Mouse (Mus musculus): Measurements from ENCODE around the gene Usp36. TPM values are rescaled to one million over a fixed set of nuclear protein-coding genes. Genes with fewer than 3 reads are reported as not detected.

Usp36 gene
- polyA plus RNA-seq, 1 experiment from 2014 or later = 20.8 TPM

DNA sequence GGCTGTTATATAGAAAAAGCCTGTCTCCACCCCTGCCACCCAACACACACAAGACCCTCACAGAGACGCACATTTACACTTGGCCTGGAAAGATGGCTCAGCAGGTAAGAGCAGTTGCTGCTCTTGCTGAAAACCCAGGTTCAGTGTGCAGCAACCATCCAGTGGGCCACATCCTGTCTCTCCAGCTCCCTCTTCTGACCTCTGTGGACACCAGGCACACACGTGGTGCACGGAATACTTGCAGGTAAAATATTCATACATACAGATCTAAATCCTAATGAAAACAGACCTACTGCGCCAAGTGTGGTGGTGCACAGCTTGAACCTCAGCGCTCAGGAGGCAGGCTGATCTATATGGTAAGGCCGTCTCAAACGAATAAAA is 23.4 kb downstream of the Usp36 start:
- no peaks in the 10 kb centered on the region for H3K4me1 ChIP-seq (replicated peaks; ENCODE audit: control insufficient read depth, insufficient read depth, low read length)
- no peaks in the 10 kb centered on the region for H3K27me3 ChIP-seq (replicated peaks; ENCODE audit: control insufficient read depth, insufficient read depth, low read length)
- H3K9ac ChIP-seq (ENCODE audit: low read depth, low read length) = no peak overlapping the region
- no peak overlapping the region for H3K4me3 ChIP-seq (ENCODE audit: low read depth, low read length)
- WGBS = 92% methylated on average over 7 of the region's 7 CpGs
- no peak for ATAC-seq (replicated peaks; ENCODE audit: low FRiP score)
- no peak for DNase-seq (ENCODE audit: low spot score)
- H3K27ac ChIP-seq (ENCODE audit: low read depth, low read length) = no peak overlapping the region
- no peak overlapping the region for H3K4me2 ChIP-seq
- H3K36me3 ChIP-seq (ENCODE audit: control insufficient read depth, insufficient read depth, low read length) = peaks cover 71% of the 10 kb centered on the region
- H3K9me3 ChIP-seq (ENCODE audit: control insufficient read depth, low read length) = no peaks in the 10 kb centered on the region

DNA sequence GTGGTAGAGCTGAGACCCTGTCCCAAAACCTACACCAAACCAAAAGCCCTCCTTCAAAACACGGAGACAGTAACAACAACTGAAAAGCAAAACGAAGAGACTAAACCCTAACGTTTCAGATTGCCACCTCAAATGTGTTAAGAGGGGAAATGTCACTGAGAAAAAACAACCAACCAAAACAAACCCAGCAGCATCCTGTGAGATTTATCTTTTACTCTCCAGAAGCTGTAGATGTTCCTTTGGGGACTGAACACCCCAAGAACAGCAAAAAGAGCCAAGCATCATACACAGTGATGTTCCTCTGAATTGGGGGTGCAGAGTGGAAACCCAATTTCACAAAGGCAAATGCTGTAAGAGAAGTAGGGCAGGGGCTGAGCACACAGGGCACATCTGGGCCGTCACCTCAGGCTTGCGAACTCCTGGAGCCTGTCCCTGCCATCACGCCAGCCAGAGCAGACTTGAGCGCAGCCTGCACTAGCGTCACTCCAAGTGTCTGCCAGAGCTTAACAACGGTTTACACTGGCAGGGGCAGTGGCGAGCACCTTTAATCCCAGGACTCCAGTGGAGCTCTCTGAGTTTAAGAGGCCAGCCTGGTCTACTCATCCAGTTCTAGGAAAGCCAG is 23.9 kb downstream of the Usp36 start:
- Histone ChIP-seq H3K36me3 (ENCODE audit: control insufficient read depth, insufficient read depth, low read length) (peaks cover 73% of the 10 kb centered on the region), H3K4me3 (ENCODE audit: low read depth, low read length) (no peak overlapping the region), H3K9ac (ENCODE audit: low read depth, low read length) (no peak overlapping the region), H3K4me1 (replicated peaks; ENCODE audit: control insufficient read depth, insufficient read depth, low read length) (no peaks in the 10 kb centered on the region), H3K27me3 (replicated peaks; ENCODE audit: control insufficient read depth, insufficient read depth, low read length) (no peaks in the 10 kb centered on the region), H3K9me3 (ENCODE audit: control insufficient read depth, low read length) (no peaks in the 10 kb centered on the region), H3K27ac (ENCODE audit: low read depth, low read length) (no peak overlapping the region), H3K4me2 (no peak overlapping the region)
- WGBS = 90% methylated on average over 10 of the region's 10 CpGs
- DNase-seq (ENCODE audit: low spot score) (no peak), ATAC-seq (replicated peaks; ENCODE audit: low FRiP score) (no peak)

DNA sequence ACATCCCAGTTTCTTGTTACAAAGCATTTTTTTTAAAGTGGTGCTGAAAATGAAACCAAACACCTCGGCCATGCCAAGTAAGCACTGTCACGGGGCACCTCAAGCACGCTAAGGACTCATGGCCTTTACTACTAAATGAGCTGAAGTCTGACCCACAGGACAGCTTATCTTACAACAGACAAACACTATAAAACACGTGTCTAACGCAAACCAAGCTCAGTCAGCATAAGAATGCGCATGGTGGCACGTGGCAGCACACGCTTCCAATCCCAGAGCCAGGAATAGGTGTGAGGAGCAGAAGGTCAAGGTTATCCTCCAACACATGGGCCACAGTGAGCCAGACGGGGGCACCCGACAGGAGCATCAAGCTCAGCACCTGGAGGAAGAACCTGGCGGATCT is 24.4 kb downstream of the Usp36 start:
- Histone ChIP-seq H3K4me3 (ENCODE audit: low read depth, low read length) (no peak overlapping the region), H3K9ac (ENCODE audit: low read depth, low read length) (no peak overlapping the region), H3K36me3 (ENCODE audit: control insufficient read depth, insufficient read depth, low read length) (peaks cover 74% of the 10 kb centered on the region), H3K9me3 (ENCODE audit: control insufficient read depth, low read length) (no peaks in the 10 kb centered on the region), H3K4me2 (no peak overlapping the region), H3K4me1 (replicated peaks; ENCODE audit: control insufficient read depth, insufficient read depth, low read length) (no peaks in the 10 kb centered on the region), H3K27me3 (replicated peaks; ENCODE audit: control insufficient read depth, insufficient read depth, low read length) (no peaks in the 10 kb centered on the region), H3K27ac (ENCODE audit: low read depth, low read length) (no peak overlapping the region)
- DNase-seq (ENCODE audit: low spot score) = no peak
- no peak for ATAC-seq (replicated peaks; ENCODE audit: low FRiP score)
- 85% methylated on average over 11 of the region's 11 CpGs for WGBS

DNA sequence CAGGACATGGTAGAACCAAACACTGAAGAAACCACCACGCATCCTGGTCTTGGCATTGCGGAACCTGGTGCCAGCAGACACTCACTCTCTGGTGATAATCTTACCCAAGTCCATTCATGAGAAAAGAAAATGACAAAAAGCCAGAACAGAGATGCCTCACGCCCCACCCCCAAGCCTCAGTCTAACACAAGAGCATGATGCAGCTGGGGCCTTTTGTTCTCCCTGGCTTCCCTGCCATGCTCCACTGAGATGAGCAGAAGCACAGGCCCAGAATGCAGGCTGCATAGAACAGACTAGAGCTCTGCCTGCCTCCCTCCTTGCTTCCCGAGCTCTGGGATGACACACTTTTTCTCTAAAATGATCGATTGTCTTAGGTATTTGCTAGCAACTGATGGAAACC is 26.9 kb downstream of the Usp36 start:
- Histone ChIP-seq H3K27ac (ENCODE audit: low read depth, low read length) (no peak overlapping the region), H3K27me3 (replicated peaks; ENCODE audit: control insufficient read depth, insufficient read depth, low read length) (no peaks in the 10 kb centered on the region), H3K4me2 (no peak overlapping the region), H3K4me3 (ENCODE audit: low read depth, low read length) (no peak overlapping the region), H3K4me1 (replicated peaks; ENCODE audit: control insufficient read depth, insufficient read depth, low read length) (no peaks in the 10 kb centered on the region), H3K9me3 (ENCODE audit: control insufficient read depth, low read length) (no peaks in the 10 kb centered on the region), H3K9ac (ENCODE audit: low read depth, low read length) (no peak overlapping the region), H3K36me3 (ENCODE audit: control insufficient read depth, insufficient read depth, low read length) (peaks cover 76% of the 10 kb centered on the region)
- DNase-seq (ENCODE audit: low spot score) = no peak
- WGBS = 95% methylated on average over 5 of the region's 5 CpGs
- no peak for ATAC-seq (replicated peaks; ENCODE audit: low FRiP score)

DNA sequence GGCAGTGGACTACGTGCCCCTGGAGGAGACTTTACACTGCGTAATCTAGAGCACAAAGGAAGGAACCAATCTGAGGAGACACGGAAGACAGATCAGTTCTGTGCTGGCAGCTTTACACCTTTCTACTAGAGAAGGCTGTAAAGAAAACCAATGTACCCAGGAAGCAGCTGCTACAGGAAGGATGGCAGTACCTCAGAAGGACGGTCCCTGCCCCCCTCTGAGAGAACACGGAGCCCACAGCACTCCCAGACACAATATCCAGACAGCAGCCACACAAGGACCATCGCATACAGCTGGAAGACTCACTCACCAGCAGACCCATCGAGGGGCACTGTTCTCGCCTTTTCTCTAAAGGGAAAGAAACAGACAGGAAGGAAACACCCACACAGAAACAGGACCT is 30.0 kb downstream of the Usp36 start:
- ATAC-seq (replicated peaks; ENCODE audit: low FRiP score) = no peak

DNA sequence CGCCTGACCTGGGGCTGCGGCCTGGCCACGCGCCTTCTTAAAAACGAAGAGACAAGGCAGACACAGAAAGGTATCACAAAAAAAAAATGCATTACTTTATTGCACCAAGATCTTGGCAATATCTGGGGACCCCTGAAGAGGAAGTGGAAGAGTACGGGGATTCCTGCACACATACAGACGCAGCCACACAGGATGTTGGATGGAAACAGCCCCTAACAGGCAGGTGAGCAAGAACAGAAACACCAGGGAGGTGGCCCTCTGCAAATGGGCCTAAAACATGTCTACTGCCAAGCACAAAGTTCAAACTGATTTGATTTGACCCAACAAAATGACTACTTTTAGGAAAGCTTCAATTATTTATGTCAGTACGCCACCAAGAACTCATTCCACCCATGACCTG is 30.5 kb downstream of the Usp36 start:
- Histone ChIP-seq H3K27ac (ENCODE audit: low read depth, low read length) (no peak overlapping the region), H3K4me3 (ENCODE audit: low read depth, low read length) (no peak overlapping the region), H3K4me1 (replicated peaks; ENCODE audit: control insufficient read depth, insufficient read depth, low read length) (no peaks in the 10 kb centered on the region), H3K27me3 (replicated peaks; ENCODE audit: control insufficient read depth, insufficient read depth, low read length) (no peaks in the 10 kb centered on the region), H3K9me3 (ENCODE audit: control insufficient read depth, low read length) (no peaks in the 10 kb centered on the region), H3K4me2 (no peak overlapping the region), H3K9ac (ENCODE audit: low read depth, low read length) (no peak overlapping the region), H3K36me3 (ENCODE audit: control insufficient read depth, insufficient read depth, low read length) (peaks cover 61% of the 10 kb centered on the region)
- DNase-seq (ENCODE audit: low spot score) (no peak), ATAC-seq (replicated peaks; ENCODE audit: low FRiP score) (no peak)
- WGBS = 92% methylated on average over 8 of the region's 8 CpGs

More for the DNA sequence above, 30.0 kb downstream of the Usp36 start:
- no peak overlapping the region for H3K9ac ChIP-seq (ENCODE audit: low read depth, low read length)
- DNase-seq (ENCODE audit: low spot score) = no peak
- 89% methylated on average over 8 of the region's 8 CpGs for WGBS
- no peak overlapping the region for H3K4me3 ChIP-seq (ENCODE audit: low read depth, low read length)
- H3K27me3 ChIP-seq (replicated peaks; ENCODE audit: control insufficient read depth, insufficient read depth, low read length) = no peaks in the 10 kb centered on the region
- no peaks in the 10 kb centered on the region for H3K9me3 ChIP-seq (ENCODE audit: control insufficient read depth, low read length)
- peaks cover 66% of the 10 kb centered on the region for H3K36me3 ChIP-seq (ENCODE audit: control insufficient read depth, insufficient read depth, low read length)
- no peak overlapping the region for H3K27ac ChIP-seq (ENCODE audit: low read depth, low read length)
- H3K4me2 ChIP-seq = no peak overlapping the region
- H3K4me1 ChIP-seq (replicated peaks; ENCODE audit: control insufficient read depth, insufficient read depth, low read length) = no peaks in the 10 kb centered on the region

DNA sequence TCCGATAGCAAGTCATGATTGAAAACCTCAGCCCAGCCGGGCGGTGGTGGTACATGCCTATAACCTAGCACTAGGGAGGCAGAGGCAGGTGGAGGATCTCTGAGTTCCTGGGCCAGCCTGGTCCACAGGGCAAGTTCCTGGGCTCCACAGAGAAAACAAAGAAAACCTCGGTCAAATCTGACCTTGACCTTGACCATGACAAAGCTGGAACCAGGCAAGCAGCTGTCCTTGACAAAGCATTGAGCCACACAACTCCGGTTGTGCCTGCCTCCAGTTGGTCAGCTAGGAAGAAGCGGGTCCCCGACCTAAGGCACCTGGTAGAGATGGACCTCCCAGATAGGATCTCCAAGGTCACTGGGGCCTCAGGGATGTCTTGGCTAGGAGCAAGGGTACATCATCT is 33.7 kb downstream of the Usp36 start:
- Histone ChIP-seq H3K4me1 (replicated peaks; ENCODE audit: control insufficient read depth, insufficient read depth, low read length) (no peaks in the 10 kb centered on the region), H3K27ac (ENCODE audit: low read depth, low read length) (no peak overlapping the region), H3K4me2 (no peak overlapping the region), H3K9me3 (ENCODE audit: control insufficient read depth, low read length) (no peaks in the 10 kb centered on the region), H3K4me3 (ENCODE audit: low read depth, low read length) (no peak overlapping the region), H3K9ac (ENCODE audit: low read depth, low read length) (no peak overlapping the region), H3K36me3 (ENCODE audit: control insufficient read depth, insufficient read depth, low read length) (peaks cover 33% of the 10 kb centered on the region), H3K27me3 (replicated peaks; ENCODE audit: control insufficient read depth, insufficient read depth, low read length) (no peaks in the 10 kb centered on the region)
- DNase-seq (ENCODE audit: low spot score) (no peak), ATAC-seq (replicated peaks; ENCODE audit: low FRiP score) (no peak)
- 81% methylated on average over 7 of the region's 7 CpGs for WGBS

DNA sequence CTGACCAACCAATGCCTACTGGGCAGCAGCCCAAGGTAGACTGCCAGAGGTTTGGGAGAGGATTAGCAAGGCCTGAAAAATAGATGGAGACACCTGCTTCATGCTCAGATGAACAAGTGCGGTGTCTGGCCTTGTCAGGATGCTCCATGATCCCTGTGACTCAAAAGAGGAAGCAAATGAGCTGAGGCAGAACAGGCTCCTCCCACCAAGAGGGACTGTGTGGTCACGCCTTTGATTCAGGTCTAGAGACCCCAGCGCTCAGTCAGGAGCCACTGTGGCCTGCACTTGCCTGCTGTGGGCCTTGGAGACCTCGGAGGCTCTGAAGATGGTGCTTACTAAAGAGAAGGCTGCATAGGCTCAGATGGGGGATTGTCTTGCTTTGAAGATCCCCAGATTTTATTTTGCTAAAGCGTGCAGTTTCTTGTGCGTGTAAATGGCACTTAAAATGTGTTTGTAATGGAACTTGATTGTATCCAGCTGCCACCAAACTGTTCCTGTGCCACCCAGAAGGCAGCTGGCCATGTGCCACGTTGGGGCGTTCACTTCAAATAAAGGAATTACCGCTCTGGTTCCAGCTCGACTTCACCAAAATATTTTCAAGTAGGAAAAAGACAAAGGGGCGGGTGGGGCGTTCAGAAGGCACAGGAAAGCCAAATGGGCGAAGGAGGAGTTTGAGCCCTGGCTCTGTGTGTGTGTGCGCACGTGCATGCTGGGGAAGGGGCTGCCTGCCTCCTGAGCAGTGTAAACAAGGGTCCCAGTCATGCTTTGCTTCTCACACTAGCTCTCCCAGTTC is 35.7 kb downstream of the Usp36 start:
- Histone ChIP-seq H3K4me1 (replicated peaks; ENCODE audit: control insufficient read depth, insufficient read depth, low read length) (peaks cover 5% of the 10 kb centered on the region), H3K9me3 (ENCODE audit: control insufficient read depth, low read length) (no peaks in the 10 kb centered on the region), H3K36me3 (ENCODE audit: control insufficient read depth, insufficient read depth, low read length) (peaks cover 20% of the 10 kb centered on the region), H3K27ac (ENCODE audit: low read depth, low read length) (no peak overlapping the region), H3K9ac (ENCODE audit: low read depth, low read length) (no peak overlapping the region), H3K27me3 (replicated peaks; ENCODE audit: control insufficient read depth, insufficient read depth, low read length) (no peaks in the 10 kb centered on the region), H3K4me3 (ENCODE audit: low read depth, low read length) (no peak overlapping the region), H3K4me2 (no peak overlapping the region)
- ATAC-seq (replicated peaks; ENCODE audit: low FRiP score) (no peak), DNase-seq (ENCODE audit: low spot score) (no peak)
- 67% methylated on average over 15 of the region's 15 CpGs for WGBS

Data from liver, embryonic 11.5 days (tissue).